Mouse (Mus musculus) bone marrow macrophage, adult 2 months (primary cell): ENCODE measurements at regions not wholly inside any gene's neighbourhood (a gene's known extent, or its start where the extent isn't known, plus 50 kb on each side); places are given as distances from the start of the nearest gene placed in this dataset.

Experiments
- CTCF ChIP-seq: IDR thresholded peaks from 2 replicates; pipeline ENCODE4 v1.5.1; 2012; ENCODE audit warnings: low read depth, mild to moderate bottlenecking, low read length, moderate library complexity
- POLR2A ChIP-seq: IDR thresholded peaks from 2 replicates; pipeline ENCODE4 v1.6.1; 2012; ENCODE audit warnings: mild to moderate bottlenecking, low read depth, low read length, borderline replicate concordance

- TF ChIP-seq CTCF = no peak
- TF ChIP-seq POLR2A = no peak
Measured at GRCm38 (mm10) chr12:29004504-29004903, 252.9 kb downstream of the Eipr1 start.
